Mouse (Mus musculus): ENCODE measurements around the gene Slc9a9.

- TF ChIP-seq POLR2A (IDR thresholded peaks at IDR 0.05; ENCODE audit: extremely low read depth, insufficient read depth, low read length) = no peak
- no peak for TF ChIP-seq CTCF (IDR thresholded peaks at IDR 0.05; ENCODE audit: extremely low read depth, insufficient read depth, low read length)
Measured at GRCm38 (mm10) chr9:94732599-94733287, 63.0 kb downstream of the Slc9a9 start.
